12 mouse cellular contexts compared by ENCODE assay signal in genomic region chr5:134237936-134238760, GRCm38 (mm10). TPM values are rescaled to one million over a fixed set of nuclear protein-coding genes. Genes with fewer than 3 reads are reported as not detected.
DNase-seq lines count a peak whose midpoint lies in the region; ATAC-seq and TF ChIP-seq lines count a peak whose summit lies in the region.
"Had no signal": no experiment of that assay in that cellular context is flagged by ENCODE, and none has a peak within 500 bp of the region (broad histone marks: within the 10 kb centered on the region; RNA-seq: fewer than 3 reads in every experiment).

No protein-coding gene starts in this region.

- peaks cover 38% of the 10 kb centered on the region for H3K36me3 ChIP-seq in ES-Bruce4 (ENCODE audit: control insufficient read depth, insufficient read depth, low read length, poor library complexity, severe bottlenecking)
- H3K36me3 ChIP-seq in hindbrain, embryonic 10.5 days, result peaks cover 88% of the 10 kb centered on the region
- H3K36me3 ChIP-seq in midbrain, embryonic 13.5 days, result peaks cover 78% of the 10 kb centered on the region
- peaks cover 54% of the 10 kb centered on the region for H3K36me3 ChIP-seq in thymus, adult 2 months (ENCODE audit: control insufficient read depth, insufficient read depth, low read length)

- no peak for TF ChIP-seq POLR2A in ES-Bruce4 (IDR thresholded peaks at IDR 0.05; ENCODE audit: insufficient read depth, low read length)
- TF ChIP-seq POLR2A in brain, embryonic 14.5 days (IDR thresholded peaks at IDR 0.05; ENCODE audit: borderline replicate concordance, extremely low read depth, insufficient read depth, insufficient read length, poor library complexity, severe bottlenecking), result no peak
- no peak for TF ChIP-seq POLR2A in thymus, adult 2 months (IDR thresholded peaks at IDR 0.05; ENCODE audit: control insufficient read depth, extremely low read depth, insufficient read depth, low read length, poor library complexity)

- peaks cover 3% of the 10 kb centered on the region for H3K4me1 ChIP-seq in ES-Bruce4 (ENCODE audit: control insufficient read depth, insufficient read depth, low read length)
- H3K4me1 ChIP-seq in hindbrain, embryonic 10.5 days (replicated peaks), result peaks cover 39% of the 10 kb centered on the region
- peaks cover 44% of the 10 kb centered on the region for H3K4me1 ChIP-seq in midbrain, embryonic 13.5 days (replicated peaks)
- peaks cover 49% of the 10 kb centered on the region for H3K4me1 ChIP-seq in thymus, adult 2 months (replicated peaks; ENCODE audit: control insufficient read depth, insufficient read depth, low read length)

- peak; percentile 89 for ATAC-seq in midbrain, embryonic 13.5 days

- TF ChIP-seq CTCF in ES-Bruce4 (IDR thresholded peaks at IDR 0.05; ENCODE audit: low read depth, low read length), result no peak
- no peak for TF ChIP-seq CTCF in brain, embryonic 14.5 days (IDR thresholded peaks at IDR 0.05; ENCODE audit: borderline replicate concordance, extremely low read depth, insufficient read depth, insufficient read length)
- TF ChIP-seq CTCF in thymus, adult 2 months (IDR thresholded peaks at IDR 0.05; ENCODE audit: borderline replicate concordance, control insufficient read depth, extremely low read depth, insufficient read depth, low read length, poor library complexity), result no peak

- 61% methylated on average over 28 of the region's 28 CpGs for WGBS in hindbrain, embryonic 10.5 days
- 28% methylated on average over 28 of the region's 28 CpGs for WGBS in midbrain, embryonic 13.5 days
- 96% methylated on average over 28 of the region's 28 CpGs for WGBS in thymus, adult 2 months

- no peak overlapping the region for H3K4me3 ChIP-seq in ES-Bruce4 (ENCODE audit: low read depth, low read length)
- H3K4me3 ChIP-seq in hindbrain, embryonic 10.5 days, result no peak overlapping the region; the same call in 1 of the 2 replicates
- H3K4me3 ChIP-seq in midbrain, embryonic 13.5 days (replicated peaks), result no peak overlapping the region
- H3K4me3 ChIP-seq in thymus, adult 2 months (ENCODE audit: control insufficient read depth, insufficient read depth, low read length), result no peak overlapping the region

- H3K9ac ChIP-seq in ES-Bruce4 (ENCODE audit: low read depth, poor library complexity, severe bottlenecking), result no peak overlapping the region
- peak overlapping the region; percentile 49 for H3K9ac ChIP-seq in midbrain, embryonic 13.5 days (replicated peaks)

- peak; percentile 21; the same call in 1 of the 2 replicates for TF ChIP-seq EP300 in ES-Bruce4 (IDR thresholded peaks at IDR 0.05; ENCODE audit: insufficient read depth, low read depth, low read length)

- no peak overlapping the region for H3K4me2 ChIP-seq in midbrain, embryonic 13.5 days (replicated peaks)

- no peaks in the 10 kb centered on the region for H3K9me3 ChIP-seq in ES-Bruce4 (replicated peaks; ENCODE audit: control insufficient read depth, insufficient read depth, low read length, poor library complexity, severe bottlenecking)
- no peaks in the 10 kb centered on the region for H3K9me3 ChIP-seq in hindbrain, embryonic 10.5 days
- no peaks in the 10 kb centered on the region for H3K9me3 ChIP-seq in midbrain, embryonic 13.5 days

- no peak overlapping the region for H3K27ac ChIP-seq in ES-Bruce4 (ENCODE audit: insufficient read depth, low read length)
- peak overlapping the region; percentile 83 for H3K27ac ChIP-seq in hindbrain, embryonic 10.5 days
- peak overlapping the region; percentile 87 for H3K27ac ChIP-seq in midbrain, embryonic 13.5 days
- no peak overlapping the region for H3K27ac ChIP-seq in thymus, adult 2 months (ENCODE audit: control insufficient read depth, insufficient read depth, low read length)

- no peaks in the 10 kb centered on the region for H3K27me3 ChIP-seq in ES-Bruce4 (ENCODE audit: control insufficient read depth, insufficient read depth, low read length, poor library complexity, severe bottlenecking)
- H3K27me3 ChIP-seq in hindbrain, embryonic 10.5 days (ENCODE audit: insufficient read depth, poor library complexity, severe bottlenecking), result no peaks in the 10 kb centered on the region
- no peaks in the 10 kb centered on the region for H3K27me3 ChIP-seq in midbrain, embryonic 13.5 days
- H3K27me3 ChIP-seq in thymus, adult 2 months (ENCODE audit: control insufficient read depth, insufficient read depth, low read length), result no peaks in the 10 kb centered on the region

- DNase-seq in brain, embryonic 14.5 days (ENCODE audit: low read depth), result peak; percentile 91
- peak; percentile 74 for DNase-seq in hindbrain, embryonic 10.5 days (ENCODE audit: low spot score)
- DNase-seq in adrenal gland, postnatal 36 days, result no peak
- no peak for DNase-seq in thymus, adult 2 months
- no peak for DNase-seq in yolk sac, embryonic 10.5 days (ENCODE audit: low spot score)
- DNase-seq in frontal cortex, postnatal 25 days (ENCODE audit: low spot score in 2 of 2), result no peak
- DNase-seq: heart, adult 11 months; kidney, adult 8-10 months; lung, postnatal 4 days; right cerebral cortex, postnatal 25 days had no signal

RNA-seq across cellular contexts. Expression of gene Ncf1, which starts 8.7 kb away (rescaled TPM):
- not detected in 2 replicates for polyA plus RNA-seq in ES-Bruce4 (2011; ENCODE audit: insufficient read depth, insufficient read length, low read depth, missing spikeins)
- polyA plus RNA-seq in brain, embryonic 14.5 days (2012; rRNA removed), result 2.6 and 2.7 TPM in 2 replicates
- 2.6 and 3.1 TPM in 2 replicates for polyA plus RNA-seq in hindbrain, embryonic 10.5 days (2016; fragmentation: Nextera tagmentation; extraction: Ambion mirVana)
- polyA plus RNA-seq in midbrain, embryonic 13.5 days (2015; fragmentation: Nextera tagmentation; extraction: Ambion mirVana), result 1.6 and 2.3 TPM in 2 replicates
- 1 to 10 TPM; 5.2 to 9.7 TPM for total RNA-seq in adrenal gland, postnatal 36 days (2021)
- 28.6 and 35.9 TPM in 2 replicates for polyA plus RNA-seq in thymus, adult 2 months (2012; rRNA removed)

RNA-seq across cellular contexts. Expression of gene Gtf2ird2, which starts 54.3 kb away (rescaled TPM):
- 3.2 and 5.6 TPM in 2 replicates for polyA plus RNA-seq in ES-Bruce4 (2011; ENCODE audit: insufficient read depth, insufficient read length, low read depth, missing spikeins)
- 17.9 and 22.1 TPM in 2 replicates for polyA plus RNA-seq in brain, embryonic 14.5 days (2012; rRNA removed)
- polyA plus RNA-seq in hindbrain, embryonic 10.5 days (2016; fragmentation: Nextera tagmentation; extraction: Ambion mirVana), result 6.8 and 9.3 TPM in 2 replicates
- polyA plus RNA-seq in midbrain, embryonic 13.5 days (2015; fragmentation: Nextera tagmentation; extraction: Ambion mirVana), result 15.1 and 15.7 TPM in 2 replicates
- 1 to 10 TPM; 8.1 to 9.3 TPM for total RNA-seq in adrenal gland, postnatal 36 days (2021)
- 9.7 and 9.9 TPM in 2 replicates for polyA plus RNA-seq in thymus, adult 2 months (2012; rRNA removed)

Comparison
In these comparisons a context has a peak if more than half of its experiments do, and no peak if none do; other contexts are left out.
1. H3K27ac ChIP-seq: peak in hindbrain, embryonic 10.5 days (single experiment) and midbrain, embryonic 13.5 days (single experiment); none in ES-Bruce4 (single experiment) and thymus, adult 2 months (single experiment).
2. DNase-seq: peak in brain, embryonic 14.5 days (single experiment) and hindbrain, embryonic 10.5 days (single experiment); none in adrenal gland, postnatal 36 days (0 of 2), thymus, adult 2 months (single experiment), yolk sac, embryonic 10.5 days (single experiment) and frontal cortex, postnatal 25 days (0 of 2).